Mouse (Mus musculus): ENCODE measurements at regions not wholly inside any gene's neighbourhood (a gene's known extent, or its start where the extent isn't known, plus 50 kb on each side); places are given as distances from the start of the nearest gene placed in this dataset.

DNA sequence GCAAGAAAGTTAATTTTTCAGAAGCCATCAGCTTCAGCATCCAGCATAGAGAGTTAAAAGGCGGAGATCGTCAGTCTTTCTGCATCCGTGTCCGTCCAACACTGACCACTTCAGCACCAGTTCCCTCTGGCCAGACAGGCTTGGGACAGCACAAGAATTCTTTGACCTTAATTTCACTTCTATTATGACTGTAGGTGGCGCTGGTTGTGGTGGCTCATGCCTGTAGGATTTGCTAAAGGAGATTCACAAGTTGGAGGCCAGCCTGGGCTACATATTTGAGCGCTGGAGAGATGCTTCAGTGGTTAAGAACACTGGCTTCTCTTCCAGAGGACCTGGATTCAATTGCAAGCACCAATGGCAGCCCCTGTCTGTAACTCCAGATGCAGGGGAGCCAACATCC lies 66.0 kb downstream of the Amer2 start:
- no peak for DNase-seq (ENCODE audit: low read depth, low spot score)

DNA sequence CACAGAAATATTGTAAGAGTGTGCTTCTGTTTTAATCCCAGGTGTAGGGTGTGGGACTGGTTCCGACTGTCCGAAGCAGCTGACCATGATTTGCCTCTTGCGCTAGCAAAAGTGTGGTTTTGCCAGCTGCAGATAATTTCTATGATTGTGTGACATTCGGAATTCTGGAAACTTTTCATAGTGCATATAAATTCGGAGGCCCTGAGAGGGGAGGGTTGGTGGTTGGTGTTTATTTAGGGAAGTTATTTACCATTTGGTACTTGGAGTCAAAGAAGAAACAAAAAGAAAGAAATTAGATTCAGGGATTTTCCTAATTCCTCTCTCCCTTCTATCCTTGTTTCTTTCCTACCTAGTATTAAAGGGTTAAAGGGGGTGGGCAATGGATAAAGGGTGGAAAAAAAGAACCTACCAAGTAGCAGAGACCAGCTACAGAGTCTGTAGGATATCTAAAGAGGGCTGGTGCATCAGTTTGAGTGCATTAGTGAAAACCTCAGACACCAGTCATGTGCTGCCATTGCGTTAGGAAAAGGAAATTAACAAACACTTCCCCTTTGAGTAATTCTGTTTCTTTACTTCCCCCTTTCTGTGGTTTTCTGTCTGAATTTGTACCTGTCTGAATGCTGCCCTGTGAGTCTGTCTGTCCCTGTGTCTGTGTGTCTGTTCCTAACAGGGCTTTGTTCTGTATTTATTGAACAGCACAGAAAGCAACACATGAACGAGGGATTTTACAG lies 70.9 kb downstream of the Amer2 start:
- DNase-seq (ENCODE audit: low read depth, low spot score) = no peak

DNA sequence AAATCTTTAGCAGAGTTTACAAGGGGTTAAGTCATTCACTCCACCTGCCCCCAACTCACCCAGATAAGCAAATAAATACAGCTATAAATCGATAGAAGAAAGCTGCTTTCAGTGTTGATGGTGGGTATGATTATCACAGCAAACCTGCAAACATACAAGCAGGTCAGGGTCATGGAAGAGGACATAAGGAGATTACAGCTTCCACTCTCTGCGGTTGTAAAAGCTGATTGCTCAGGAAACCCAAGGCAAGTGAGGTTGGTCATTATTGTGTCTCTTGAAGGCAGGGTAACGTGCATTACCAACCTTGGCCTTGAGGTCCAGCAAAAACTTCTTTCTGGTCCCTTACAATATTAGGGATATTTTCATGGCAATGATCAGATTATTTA lies 71.5 kb downstream of the Amer2 start:
- DNase-seq (ENCODE audit: low read depth, low spot score) = no peak

DNA sequence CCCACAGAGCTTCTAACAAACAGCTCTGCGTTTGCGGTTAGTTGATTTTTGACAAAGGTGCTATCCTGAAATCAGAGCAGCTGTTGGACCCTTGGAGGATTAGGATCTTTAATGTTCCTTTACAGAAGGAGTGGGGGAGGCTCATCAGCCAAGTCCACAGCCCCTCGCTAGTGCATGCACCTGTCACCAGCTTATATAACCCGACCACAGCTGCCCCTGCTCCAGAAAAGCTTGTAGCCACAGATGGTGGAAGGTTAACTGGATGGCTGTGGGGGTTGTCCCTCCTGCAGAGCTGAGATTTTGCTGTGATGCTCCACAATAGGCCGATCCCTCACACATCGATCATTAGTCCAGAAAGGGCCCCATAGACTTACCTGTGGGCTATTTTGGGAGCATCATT lies 73.0 kb downstream of the Amer2 start:
- no peak for DNase-seq (ENCODE audit: low read depth, low spot score)

DNA sequence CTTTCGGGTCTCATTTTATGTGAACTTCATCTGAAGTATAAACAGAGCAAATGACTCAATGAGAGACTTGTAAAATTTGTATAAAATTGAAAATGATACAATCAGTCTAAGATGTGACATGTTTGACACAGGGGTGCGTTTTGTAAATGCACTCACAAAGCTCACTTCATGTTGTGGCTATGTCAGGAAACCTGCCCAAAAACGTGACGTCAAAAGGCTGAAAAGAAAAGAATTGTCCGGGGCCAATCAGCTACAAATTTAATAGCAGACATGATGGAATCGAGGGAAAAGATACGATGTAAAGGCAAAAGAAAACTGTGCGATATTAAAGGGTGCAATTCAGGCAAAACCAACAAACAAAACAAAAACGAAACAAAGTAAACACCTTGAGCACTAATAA lies 78.2 kb downstream of the Amer2 start:
- no peak for DNase-seq (ENCODE audit: low read depth, low spot score)

DNA sequence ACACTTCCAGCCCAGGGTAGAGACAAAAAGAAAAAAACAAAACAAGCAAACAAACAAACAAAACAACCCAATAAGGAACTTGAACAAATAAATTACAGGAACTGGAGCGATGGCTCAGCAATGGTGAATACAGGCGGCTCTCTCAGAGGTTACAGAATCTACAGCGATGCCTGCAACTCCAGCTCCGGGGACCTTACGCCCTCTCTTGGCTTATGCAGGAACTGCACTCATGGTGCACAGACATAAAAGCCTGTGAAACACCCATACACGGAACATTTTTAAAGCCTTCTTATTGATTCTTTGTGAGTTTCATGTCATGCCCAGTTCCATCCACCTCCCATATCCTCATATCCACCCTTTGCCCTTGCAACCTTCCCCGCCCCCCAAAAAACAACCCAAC lies 78.6 kb downstream of the Amer2 start:
- no peak for DNase-seq (ENCODE audit: low read depth, low spot score)

DNA sequence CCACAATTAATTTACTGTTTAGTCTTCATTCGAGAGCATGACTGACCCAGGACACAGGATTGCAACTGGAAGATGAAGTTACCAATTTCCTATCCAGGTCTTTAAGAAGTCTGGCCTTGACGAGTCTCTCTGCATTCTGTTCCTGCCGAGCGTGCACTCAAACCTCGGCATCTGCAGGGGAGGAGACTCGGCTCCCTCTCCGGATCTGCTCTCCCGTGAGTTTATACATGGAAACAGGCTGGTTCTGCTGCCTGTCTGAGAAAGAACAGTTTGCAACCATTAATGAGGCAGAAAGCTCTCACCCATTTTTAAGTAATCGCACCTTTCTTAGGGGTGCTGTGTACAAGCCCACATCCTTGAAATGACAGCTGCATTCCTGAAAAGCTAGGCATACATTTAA lies 83.7 kb downstream of the Amer2 start:
- no peak for DNase-seq (ENCODE audit: low read depth, low spot score)

DNA sequence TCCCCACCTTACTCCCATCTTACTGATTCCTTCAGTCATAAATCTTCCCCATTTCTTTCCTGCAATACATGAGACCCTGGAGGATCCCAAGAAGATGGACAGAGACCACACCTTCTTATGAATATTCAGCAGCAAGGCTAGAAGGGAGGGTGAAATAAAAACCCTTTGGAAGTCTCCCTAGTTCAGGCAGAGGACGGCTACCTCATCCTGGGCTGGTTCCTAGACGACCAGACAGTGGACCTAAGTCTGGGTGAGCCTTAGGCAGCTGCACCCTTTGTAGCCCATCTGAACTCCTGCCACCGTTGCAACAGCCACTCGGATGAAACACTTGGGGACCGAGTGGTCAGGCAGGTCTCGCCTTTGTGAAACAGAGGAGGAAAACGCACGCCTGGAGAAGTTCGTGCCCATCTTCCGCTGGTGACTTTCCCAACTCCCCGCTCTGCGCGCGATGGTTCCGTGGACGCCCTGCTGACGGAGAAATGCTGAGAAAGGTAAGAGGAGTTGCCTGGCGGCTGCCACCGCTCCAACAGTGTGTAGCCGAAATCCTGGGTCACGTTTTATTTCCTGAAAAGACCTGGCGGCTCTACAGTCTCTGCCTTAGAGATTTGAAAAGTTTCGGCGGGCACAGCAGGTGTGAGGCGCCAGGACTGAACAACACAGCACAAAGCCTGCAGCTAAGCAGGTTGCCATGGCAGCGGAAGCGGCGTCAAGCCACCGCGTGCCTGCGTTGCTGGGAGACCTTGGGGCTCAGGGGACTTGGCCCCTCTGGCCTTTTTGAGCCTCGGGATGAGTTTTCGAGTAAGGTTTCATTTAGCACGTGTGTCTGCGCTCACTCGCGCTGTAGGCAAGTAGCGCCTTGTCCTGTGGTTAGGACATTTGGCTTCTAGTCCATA lies 112.2 kb downstream of the Amer2 start:
- peak; percentile 46 for DNase-seq (ENCODE audit: low read depth, low spot score)

DNA sequence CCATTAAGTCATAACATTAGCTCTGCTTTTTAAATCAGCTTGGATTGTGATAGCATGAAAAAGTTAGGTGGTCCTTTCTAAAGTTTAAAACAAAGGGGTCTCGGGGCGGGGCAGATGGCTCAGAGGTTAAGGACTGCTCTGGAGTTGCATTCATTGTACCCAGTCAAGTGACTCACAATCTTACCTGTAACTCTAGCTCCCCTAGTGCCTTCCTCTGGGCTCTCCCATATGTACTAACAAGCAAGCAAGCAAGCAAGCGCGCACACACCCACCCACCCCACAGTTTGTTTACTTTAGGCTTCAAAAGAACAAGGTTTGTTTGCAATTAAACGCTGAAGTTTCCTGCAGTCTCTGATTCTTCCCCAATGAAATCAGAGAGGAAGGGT lies 112.8 kb downstream of the Amer2 start:
- DNase-seq (ENCODE audit: low read depth, low spot score) = peak; percentile 13

DNA sequence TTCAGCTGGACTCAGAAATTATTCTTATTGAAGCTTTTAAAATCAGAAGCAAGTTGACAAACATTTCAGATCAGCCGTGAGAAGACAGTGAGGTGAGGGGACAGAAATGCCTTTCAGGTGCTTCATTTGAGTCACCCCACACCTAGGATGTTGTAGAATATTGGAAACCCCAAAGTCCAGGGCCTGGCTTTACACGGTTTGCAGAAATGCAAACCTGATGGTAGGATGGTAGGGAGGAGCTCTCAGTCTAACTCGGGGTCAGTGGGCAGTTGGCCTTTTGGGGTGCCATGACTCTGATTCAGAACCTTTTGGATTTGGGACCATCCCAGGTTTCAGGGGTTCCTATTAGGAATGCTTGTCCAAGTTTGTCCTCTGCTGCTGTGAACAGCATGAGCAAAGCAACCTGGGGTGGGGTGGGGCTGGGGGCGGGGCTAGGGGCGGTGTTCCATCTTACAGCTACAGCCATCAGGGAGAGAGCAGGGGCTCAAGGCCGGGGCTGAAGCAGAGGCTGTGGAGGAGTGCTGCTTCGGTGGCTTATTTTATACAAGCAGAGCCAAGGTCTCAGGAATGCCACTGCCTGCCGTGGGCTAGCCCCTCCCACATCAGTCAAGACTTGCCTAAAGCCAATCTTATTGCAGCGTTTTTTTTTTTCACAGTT lies 113.3 kb downstream of the Amer2 start:
- no peak for DNase-seq (ENCODE audit: low read depth, low spot score)

DNA sequence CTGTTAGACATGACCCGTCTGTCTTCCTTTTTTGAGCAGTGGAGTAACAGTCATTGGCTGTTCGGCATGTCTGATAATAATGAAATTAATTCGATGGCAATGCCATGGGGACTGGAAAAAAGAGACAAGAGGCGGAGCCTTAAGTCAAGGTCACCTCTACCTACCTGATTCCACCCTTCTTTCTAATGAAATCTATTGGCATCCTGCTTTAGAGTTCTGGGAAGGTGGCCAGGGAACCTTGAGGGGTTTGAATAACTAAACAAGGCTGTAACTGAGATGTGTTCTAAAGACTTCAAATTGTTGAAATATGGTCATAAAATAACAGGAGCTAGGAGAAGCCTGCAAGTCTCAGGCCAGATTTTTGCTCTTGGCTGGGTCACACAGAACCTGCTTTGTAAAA lies 116.1 kb downstream of the Amer2 start:
- DNase-seq (ENCODE audit: low read depth, low spot score) = no peak

DNA sequence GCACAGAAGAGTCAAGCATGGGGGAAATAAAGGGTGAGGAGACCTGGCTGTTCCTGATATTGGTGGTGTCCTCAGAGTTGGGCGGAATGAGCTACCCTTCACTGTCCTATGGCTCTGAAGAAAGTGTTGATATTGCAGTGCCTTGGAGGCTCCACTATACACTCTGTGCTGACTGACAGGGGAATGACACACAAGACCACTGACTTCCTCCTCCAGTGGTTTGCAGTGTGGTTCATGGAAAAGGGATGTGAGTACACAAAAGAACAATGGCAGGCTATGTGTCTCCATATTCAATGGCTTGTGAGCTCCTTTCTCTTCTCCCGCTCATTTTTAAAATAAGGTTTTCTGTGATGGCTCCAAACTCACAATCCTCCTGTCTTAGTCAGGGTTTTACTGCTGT lies 117.8 kb downstream of the Amer2 start:
- no peak for DNase-seq (ENCODE audit: low read depth, low spot score)

DNA sequence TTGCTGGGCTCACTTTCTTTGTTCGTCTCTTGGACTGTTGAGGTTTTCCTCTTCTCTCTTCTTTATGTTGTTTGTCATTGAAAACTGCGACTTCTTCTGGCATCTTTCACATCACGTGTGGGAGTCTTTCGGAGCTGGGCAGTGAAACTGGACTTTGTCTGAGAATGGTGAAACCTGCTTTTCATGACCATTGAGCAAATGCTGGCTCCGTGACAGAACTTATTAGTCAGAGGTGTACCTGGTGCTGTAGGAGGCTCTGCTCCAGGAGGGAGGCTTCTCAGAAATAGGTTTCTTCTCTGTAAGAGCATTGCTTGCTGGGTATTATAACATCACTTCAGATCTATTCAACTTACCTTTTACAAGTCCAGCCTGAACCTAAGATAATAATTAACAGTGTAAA lies 122.4 kb downstream of the Amer2 start:
- no peak for DNase-seq (ENCODE audit: low read depth, low spot score)

DNA sequence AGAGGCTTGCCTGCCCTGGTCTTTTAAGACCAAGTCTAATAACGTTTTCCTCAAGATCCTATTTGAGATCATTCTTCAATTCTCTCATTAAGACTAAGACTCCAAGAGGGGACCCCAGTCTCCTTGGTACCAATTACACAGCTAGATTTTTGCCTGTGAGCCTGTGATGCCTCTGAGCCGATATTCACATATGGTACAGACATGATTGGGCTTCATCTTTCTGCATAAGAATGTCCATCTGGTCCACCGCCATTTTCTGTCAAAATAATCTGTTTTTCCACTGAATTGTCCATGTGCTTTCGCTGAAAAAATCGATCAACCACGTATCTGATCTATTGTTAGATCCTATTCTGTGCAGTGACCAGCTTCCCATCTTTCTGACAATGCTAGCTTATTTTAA lies 129.5 kb downstream of the Amer2 start:
- no peak for DNase-seq (ENCODE audit: low read depth, low spot score)

DNA sequence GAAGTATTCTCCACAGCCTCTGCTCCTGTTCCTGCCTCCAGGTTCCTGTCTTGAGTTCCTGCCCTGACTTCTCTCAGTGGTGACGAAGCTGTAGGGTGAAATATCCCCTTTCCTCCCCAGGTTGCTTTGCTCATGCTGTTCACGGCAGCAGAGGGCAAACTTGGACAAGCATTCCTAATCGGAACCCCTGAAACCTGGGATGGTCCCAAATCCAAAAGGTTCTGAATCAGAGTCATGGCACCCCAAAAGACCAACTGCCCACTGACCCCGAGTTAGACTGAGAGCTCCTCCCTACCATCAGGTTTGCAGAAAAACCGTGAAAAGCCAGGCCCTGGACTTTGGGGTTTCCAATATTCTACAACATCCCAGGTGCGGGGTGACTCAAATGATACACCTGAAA lies 128.7 kb upstream of the Spata13 start:
- no peak for DNase-seq (ENCODE audit: low read depth, low spot score)

DNA sequence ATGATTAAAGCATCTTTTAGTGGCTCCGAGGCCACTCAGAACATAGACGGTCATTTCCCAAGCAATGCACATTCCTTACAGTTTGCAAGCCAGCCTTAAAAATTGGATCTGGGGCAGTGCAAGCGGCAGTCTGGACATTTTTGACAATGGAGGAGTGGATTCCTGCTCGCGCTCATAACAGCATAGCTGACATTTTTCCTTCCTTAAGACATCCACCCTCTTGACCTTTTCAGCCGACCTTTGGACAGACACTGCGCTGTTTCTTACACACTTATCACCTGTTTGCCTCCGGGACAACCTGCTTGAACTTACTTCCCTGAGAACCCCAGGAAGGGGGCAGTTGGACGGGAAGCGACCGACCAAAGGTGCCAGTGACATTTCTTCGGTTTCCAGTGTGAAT lies 127.5 kb upstream of the Spata13 start:
- DNase-seq (ENCODE audit: low read depth, low spot score) = no peak

DNA sequence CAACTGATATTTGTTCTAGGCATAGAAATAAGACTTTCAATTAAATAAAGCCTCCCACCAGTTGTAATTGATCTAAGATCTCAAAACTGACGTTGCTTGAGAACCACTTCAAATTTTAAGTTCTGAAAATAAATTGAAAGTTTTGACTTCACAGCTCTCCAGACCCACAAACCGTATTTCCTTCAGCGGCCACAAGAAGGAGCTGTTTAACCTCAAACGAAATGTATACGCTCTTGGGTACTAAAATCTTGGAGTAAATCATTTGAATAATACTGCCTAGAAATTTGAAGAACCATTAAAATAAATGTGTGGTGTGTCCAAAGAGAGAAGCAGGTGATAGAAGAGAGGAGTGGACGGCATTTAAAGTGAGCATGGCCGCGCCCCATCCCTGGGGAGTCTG lies 120.2 kb upstream of the Spata13 start:
- DNase-seq (ENCODE audit: low read depth, low spot score) = peak; percentile 32

DNA sequence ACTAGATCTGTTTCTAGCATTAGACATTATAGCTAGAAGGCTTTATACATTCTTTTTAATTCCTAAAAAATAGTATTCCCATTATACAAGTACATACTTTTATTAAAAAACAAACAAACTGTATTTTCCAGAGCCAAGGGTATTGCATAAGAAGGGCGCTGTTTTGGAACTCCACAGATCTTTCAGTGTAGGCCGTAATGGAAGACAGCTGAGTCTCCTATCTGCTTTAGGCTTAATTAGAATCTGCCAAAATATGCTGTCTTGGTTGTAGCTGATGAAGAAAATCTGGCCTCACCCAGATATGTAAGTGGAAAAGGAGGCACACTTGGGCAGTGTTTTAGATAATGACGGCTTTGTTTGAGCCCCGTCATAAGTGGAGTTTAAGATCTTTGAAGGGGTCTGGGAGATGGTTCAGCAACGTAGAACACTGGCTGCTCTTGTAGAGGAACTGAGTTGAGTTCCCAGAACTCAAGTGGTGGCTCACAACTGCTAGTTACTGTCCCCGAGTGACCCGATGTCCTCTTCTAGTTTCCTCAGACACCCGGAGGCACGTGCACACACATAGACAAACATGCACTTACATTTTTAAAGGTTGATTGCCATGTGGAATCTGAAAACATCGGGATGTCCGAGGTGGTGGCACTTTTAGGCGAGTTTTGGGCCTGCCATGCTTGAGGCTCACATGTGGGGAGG lies 118.6 kb upstream of the Spata13 start:
- DNase-seq (ENCODE audit: low read depth, low spot score) = no peak

DNA sequence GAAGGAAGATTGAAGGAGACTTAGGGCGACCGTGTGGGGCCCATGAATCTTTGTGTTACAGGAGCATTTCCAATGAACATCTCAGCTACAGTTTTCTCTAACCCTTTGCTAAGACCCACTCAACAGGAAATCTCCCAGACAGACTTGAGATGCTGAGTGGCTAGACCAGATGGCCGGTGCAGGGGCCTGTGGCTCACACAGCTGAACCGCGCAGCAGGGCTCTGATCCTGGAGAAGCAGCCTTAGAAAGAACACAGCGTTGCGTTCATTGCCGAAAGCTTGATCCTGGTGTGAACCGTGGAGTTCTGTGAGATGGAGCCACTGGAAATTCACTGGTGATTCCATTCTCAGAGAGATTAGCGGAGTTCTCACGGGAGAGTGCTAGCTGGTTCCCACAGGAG lies 115.9 kb upstream of the Spata13 start:
- no peak for DNase-seq (ENCODE audit: low read depth, low spot score)

DNA sequence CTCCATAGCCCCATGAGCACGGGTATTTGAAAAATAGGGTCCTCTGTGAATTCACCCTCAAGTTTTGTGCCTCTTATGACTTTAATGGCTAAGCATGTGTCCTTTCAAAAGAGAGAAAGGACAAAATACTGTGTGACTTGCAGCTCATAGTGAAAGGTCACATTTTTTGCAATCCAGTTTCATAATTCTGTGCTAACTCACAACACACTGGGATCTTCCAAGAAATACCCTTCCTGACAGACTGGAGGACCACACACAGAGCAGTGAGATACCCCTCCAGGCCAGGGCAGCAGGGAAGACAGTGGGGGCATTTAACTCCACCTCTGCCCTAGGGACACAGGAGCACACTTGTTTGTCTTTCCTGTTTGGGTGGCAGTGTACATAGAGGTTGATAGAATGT lies 110.8 kb upstream of the Spata13 start:
- DNase-seq (ENCODE audit: low read depth, low spot score) = no peak

DNA sequence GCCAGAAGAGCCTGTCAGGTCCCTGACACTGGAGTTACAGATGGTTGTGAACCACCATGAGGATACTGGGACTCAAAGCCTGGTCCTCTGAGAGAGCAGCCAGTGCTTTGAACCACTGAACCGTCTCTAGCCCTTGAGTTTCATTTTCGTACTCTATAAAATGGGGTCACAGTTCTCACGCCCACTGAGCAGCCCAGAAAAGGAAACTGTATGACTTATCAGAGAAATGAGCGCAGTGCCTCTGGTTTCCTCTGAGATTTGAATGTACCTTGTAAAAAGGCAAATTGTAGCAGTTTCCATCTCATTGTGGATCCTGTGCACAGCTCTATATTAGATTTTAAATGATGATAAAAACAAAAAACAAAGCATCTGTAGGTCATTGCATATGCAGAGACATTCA lies 108.9 kb upstream of the Spata13 start:
- no peak for DNase-seq (ENCODE audit: low read depth, low spot score)

DNA sequence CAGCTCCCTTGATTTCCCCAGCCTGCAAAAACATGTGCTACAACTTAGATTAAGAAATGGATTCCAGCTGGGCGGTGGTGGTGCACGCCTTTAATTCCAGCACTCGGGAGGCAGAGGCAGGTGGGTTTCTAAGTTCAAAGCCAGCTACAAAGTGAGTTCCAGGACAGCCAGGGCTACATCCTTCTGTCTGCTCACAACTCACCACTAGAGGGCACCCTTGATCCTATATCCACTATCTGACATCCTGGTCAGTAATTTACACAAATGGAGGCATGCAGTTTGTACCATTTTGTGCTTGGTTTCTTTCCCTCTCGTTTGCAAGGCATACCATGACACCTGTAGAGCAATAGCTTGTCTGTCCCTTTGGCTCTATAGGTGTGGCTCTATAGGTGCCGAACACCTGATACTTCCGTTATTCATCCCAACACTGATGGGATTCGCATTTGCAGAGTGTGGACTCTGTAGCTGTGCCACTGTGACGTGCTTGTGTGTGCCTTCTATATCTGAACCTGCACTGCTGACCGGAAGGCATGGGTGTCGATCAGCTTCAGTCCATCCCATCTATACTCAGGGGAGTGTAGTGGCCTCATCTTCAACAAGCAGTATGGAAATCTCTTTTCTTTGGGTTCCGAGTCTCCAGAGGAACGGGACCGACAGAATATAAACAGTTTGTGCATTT lies 108.4 kb upstream of the Spata13 start:
- DNase-seq (ENCODE audit: low read depth, low spot score) = peak; percentile 74

Data from retina, postnatal 7 days (tissue).